Mouse (Mus musculus) forebrain, embryonic 14.5 days (tissue): ENCODE data around the gene St6galnac6. TPM values are rescaled to one million over a fixed set of nuclear protein-coding genes. Genes with fewer than 3 reads are reported as not detected.

ENCODE experiments used
- ATAC-seq: fragments of 200-750 bp; cut with Nextera tagmentation; 2 replicates; pipeline ENCODE4 v1.8.0; 2017; ENCODE audit warnings: mild to moderate bottlenecking, moderate library complexity
- DNase-seq: peaks from one replicate; pipeline ENCODE4 v3.0.0-alpha.2; 2015; ENCODE audit warnings: low spot score
- H3K27ac ChIP-seq: fragments of 300-500 bp; sonication (generic); 2 replicates; pipeline ENCODE4 v1.5.1; 2014; ENCODE audit warnings: low read depth, mild to moderate bottlenecking, control low read depth, low read length, moderate library complexity
- H3K27me3 ChIP-seq: fragments of 300-500 bp; sonication (generic); replicated peaks from 2 replicates; pipeline ENCODE4 v1.6.1; 2014; ENCODE audit warnings: low read length, control low read depth, mixed read lengths; ENCODE audit not compliant: control insufficient read depth, insufficient read depth
- H3K36me3 ChIP-seq: fragments of 300-500 bp; sonication (generic); 2 replicates; pipeline ENCODE4 v1.6.1; 2014; ENCODE audit warnings: low read length, control low read depth; ENCODE audit not compliant: control insufficient read depth, insufficient read depth
- H3K4me1 ChIP-seq: fragments of 300-500 bp; sonication (generic); 2 replicates; pipeline ENCODE4 v1.6.1; 2014; ENCODE audit warnings: antibody characterized with exemption, low read length, control low read depth; ENCODE audit not compliant: control insufficient read depth, insufficient read depth
- H3K4me2 ChIP-seq: fragments of 300-500 bp; sonication (generic); 2 replicates; pipeline ENCODE4 v1.6.1; 2014; ENCODE audit warnings: mild to moderate bottlenecking, control low read depth, low read length
- H3K4me3 ChIP-seq: fragments of 300-500 bp; sonication (generic); 2 replicates; pipeline ENCODE4 v1.5.1; 2014; ENCODE audit warnings: low read depth, low read length, control low read depth
- H3K9ac ChIP-seq: fragments of 300-500 bp; sonication (generic); 2 replicates; pipeline ENCODE4 v1.6.1; 2014; ENCODE audit warnings: mild to moderate bottlenecking, low read length, control low read depth, moderate library complexity
- H3K9me3 ChIP-seq: fragments of 300-500 bp; sonication (generic); replicated peaks from 2 replicates; pipeline ENCODE4 v1.6.1; 2016; ENCODE audit warnings: low read length, control low read depth, mixed read lengths; ENCODE audit not compliant: control insufficient read depth
- WGBS: fragments of 180-500 bp; shearing (Covaris S2); extraction: QIAGEN DNeasy Blood & Tissue Kit; methylation state at CpG from one replicate; pipeline ENCODE4 v1.1.7; 2014; 5-methylcytosine and 5-hydroxymethylcytosine counted together
- microRNA counts: library from miRNA; unstranded; fragments of <30 nt; microRNA quantifications from one replicate; lab custom pipeline; 2016
- microRNA-seq: library from miRNA; unstranded; fragments of <30 nt; microRNA quantifications from one replicate; pipeline ENCODE4, GENCODE M21; 2016
- polyA plus RNA-seq: library from polyadenylated mRNA; unstranded; fragments of >200 nt; fragmentation: Nextera tagmentation; extraction: Ambion mirVana; gene quantifications from 2 replicates; pipeline ENCODE4 v1.2.1, GENCODE M21; 2014

St6galnac6 gene
- polyA plus RNA-seq, 1 experiment from 2014 or later = 5.7 TPM

- no peak for DNase-seq
Measured at GRCm38 (mm10) chr2:32661509-32662107, 62.1 kb downstream of the St6galnac6 start.

GRCm38 (mm10) chr2:32662291-32662690 lies 62.8 kb downstream of the St6galnac6 start:
- Histone ChIP-seq H3K27ac (no peak overlapping the region), H3K27me3 (no peaks in the 10 kb centered on the region), H3K4me2 (no peak overlapping the region), H3K4me3 (no peak overlapping the region), H3K36me3 (no peaks in the 10 kb centered on the region), H3K4me1 (no peaks in the 10 kb centered on the region), H3K9me3 (no peaks in the 10 kb centered on the region), H3K9ac (no peak overlapping the region)
- 48% methylated on average over 5 of the region's 5 CpGs for WGBS
- DNase-seq = no peak
- ATAC-seq = no peak

More at GRCm38 (mm10) chr2:32661509-32662107, 62.1 kb downstream of the St6galnac6 start:
- Histone ChIP-seq H3K36me3 (no peaks in the 10 kb centered on the region), H3K27ac (no peak overlapping the region), H3K4me2 (no peak overlapping the region), H3K9ac (no peak overlapping the region), H3K4me1 (no peaks in the 10 kb centered on the region), H3K9me3 (no peaks in the 10 kb centered on the region), H3K27me3 (no peaks in the 10 kb centered on the region), H3K4me3 (no peak overlapping the region)
- WGBS = 73% methylated on average over 7 of the region's 7 CpGs
- no peak for ATAC-seq

- H3K27ac ChIP-seq = no peak overlapping the region
- DNase-seq (no peak), ATAC-seq (no peak)
- 81% methylated on average over 8 of the region's 8 CpGs for WGBS
- no peaks in the 10 kb centered on the region for H3K4me1 ChIP-seq
- no peaks in the 10 kb centered on the region for H3K36me3 ChIP-seq
- no peak overlapping the region for H3K4me3 ChIP-seq
- H3K27me3 ChIP-seq = no peaks in the 10 kb centered on the region
- no peak overlapping the region for H3K4me2 ChIP-seq
- H3K9me3 ChIP-seq = no peaks in the 10 kb centered on the region
- H3K9ac ChIP-seq = no peak overlapping the region
Measured at GRCm38 (mm10) chr2:32665345-32665744, 65.8 kb downstream of the St6galnac6 start.

- DNase-seq (no peak), ATAC-seq (no peak)
- Histone ChIP-seq H3K4me2 (no peak overlapping the region), H3K9me3 (no peaks in the 10 kb centered on the region), H3K4me1 (no peaks in the 10 kb centered on the region), H3K27ac (no peak overlapping the region), H3K4me3 (no peak overlapping the region), H3K9ac (no peak overlapping the region), H3K27me3 (no peaks in the 10 kb centered on the region), H3K36me3 (no peaks in the 10 kb centered on the region)
- WGBS = 92% methylated on average over 6 of the region's 6 CpGs
Measured at GRCm38 (mm10) chr2:32665853-32666252, 66.3 kb downstream of the St6galnac6 start.

- no peaks in the 10 kb centered on the region for H3K36me3 ChIP-seq
- no peak overlapping the region for H3K9ac ChIP-seq
- H3K9me3 ChIP-seq = no peaks in the 10 kb centered on the region
- no peaks in the 10 kb centered on the region for H3K27me3 ChIP-seq
- H3K4me3 ChIP-seq = no peak overlapping the region
- WGBS = 25% methylated on average over 11 of the region's 11 CpGs
- peak overlapping the region; percentile 23; the same call in 1 of the 2 replicates for H3K27ac ChIP-seq
- DNase-seq (peak; percentile 19), ATAC-seq (no peak)
- no peak overlapping the region for H3K4me2 ChIP-seq
- no peaks in the 10 kb centered on the region for H3K4me1 ChIP-seq
Measured at GRCm38 (mm10) chr2:32667775-32668174, 68.3 kb downstream of the St6galnac6 start.

GRCm38 (mm10) chr2:32668176-32668575 lies 68.7 kb downstream of the St6galnac6 start:
- H3K9me3 ChIP-seq = no peaks in the 10 kb centered on the region
- no peaks in the 10 kb centered on the region for H3K36me3 ChIP-seq
- H3K9ac ChIP-seq = no peak overlapping the region
- 0 out of 2 replicates have a peak overlapping the region, but pooled peaks have one; percentile 23 for H3K27ac ChIP-seq
- H3K27me3 ChIP-seq = no peaks in the 10 kb centered on the region
- no peak for ATAC-seq
- no peak overlapping the region for H3K4me2 ChIP-seq
- WGBS = 65% methylated on average over 7 of the region's 7 CpGs
- no peak overlapping the region for H3K4me3 ChIP-seq
- DNase-seq = no peak
- no peaks in the 10 kb centered on the region for H3K4me1 ChIP-seq

- no peaks in the 10 kb centered on the region for H3K27me3 ChIP-seq
- 83% methylated on average over 3 of the region's 3 CpGs for WGBS
- DNase-seq (no peak), ATAC-seq (no peak)
- no peaks in the 10 kb centered on the region for H3K9me3 ChIP-seq
- no peaks in the 10 kb centered on the region for H3K4me1 ChIP-seq
- H3K4me3 ChIP-seq = no peak overlapping the region
- no peak overlapping the region for H3K9ac ChIP-seq
- H3K27ac ChIP-seq = no peak overlapping the region
- H3K4me2 ChIP-seq = no peak overlapping the region
- H3K36me3 ChIP-seq = no peaks in the 10 kb centered on the region
Measured at GRCm38 (mm10) chr2:32669876-32670275, 70.4 kb downstream of the St6galnac6 start.

MicroRNA genes within 50 kb of the gene (microRNA counts, 519-probe panel; counts per million panel counts)
- not detected for microRNA mmu-miR-1954 (lab: Ali Mortazavi, UCI)

Small RNA genes within 50 kb of the gene (microRNA-seq; reads per million reads assigned to microRNA genes)
- gene Mir1954 = not detected

Other genes starting within 250 kb of the St6galnac6 start
- gene Ciz1, start 247.4 kb upstream of the St6galnac6 start, polyA plus RNA-seq = 37.3 and 48.0 TPM in 2 replicates
- gene Dnm1, start 246.4 kb upstream of the St6galnac6 start, polyA plus RNA-seq = 28.2 and 42.8 TPM in 2 replicates
- 86.9 and 98.4 TPM in 2 replicates for gene 1110008P14Rik, start 217.8 kb upstream of the St6galnac6 start, polyA plus RNA-seq
- 0.25 and 0.32 TPM in 2 replicates for gene Lcn2, start 211.5 kb upstream of the St6galnac6 start, polyA plus RNA-seq
- gene Ptges2, start 203.8 kb upstream of the St6galnac6 start, polyA plus RNA-seq = 42.2 and 44.8 TPM in 2 replicates
- 5.3 and 5.4 TPM in 2 replicates for gene Naif1, start 149.3 kb upstream of the St6galnac6 start, polyA plus RNA-seq
- 30.4 and 34.2 TPM in 2 replicates for gene Slc25a25, start 148.3 kb upstream of the St6galnac6 start, polyA plus RNA-seq
- 4.4 and 5.2 TPM in 2 replicates for gene Fam102a, start 64.4 kb upstream of the St6galnac6 start, polyA plus RNA-seq
- 143 and 152 TPM in 2 replicates for gene Dpm2, start 28.9 kb upstream of the St6galnac6 start, polyA plus RNA-seq
- gene Pip5kl1, start 24.9 kb upstream of the St6galnac6 start, polyA plus RNA-seq = 4.7 TPM in 2 replicates
- gene 9430097D07Rik, start 24.0 kb upstream of the St6galnac6 start, polyA plus RNA-seq = 0.30 and 0.61 TPM in 2 replicates
- 18.7 and 21.4 TPM in 2 replicates for gene St6galnac4, start 12.6 kb upstream of the St6galnac6 start, polyA plus RNA-seq
- 60.3 and 65.9 TPM in 2 replicates for gene Ak1, start 22.0 kb downstream of the St6galnac6 start, polyA plus RNA-seq
- gene Eng, start 46.9 kb downstream of the St6galnac6 start, polyA plus RNA-seq = 15.0 and 23.1 TPM in 2 replicates
- gene Fpgs, start 104.4 kb downstream of the St6galnac6 start, polyA plus RNA-seq = 10.9 and 14.3 TPM in 2 replicates
- gene Cdk9, start 113.4 kb downstream of the St6galnac6 start, polyA plus RNA-seq = 72.9 and 75.1 TPM in 2 replicates
- 25.8 and 37.4 TPM in 2 replicates for gene Sh2d3c, start 121.3 kb downstream of the St6galnac6 start, polyA plus RNA-seq
- gene 6330409D20Rik, start 141.3 kb downstream of the St6galnac6 start, polyA plus RNA-seq = 3.2 and 3.4 TPM in 2 replicates
- 67.9 and 71.2 TPM in 2 replicates for gene Tor2a, start 157.5 kb downstream of the St6galnac6 start, polyA plus RNA-seq
- gene Ttc16, start 175.9 kb downstream of the St6galnac6 start, polyA plus RNA-seq = 0.27 and 0.80 TPM in 2 replicates
- gene Ptrh1, start 176.1 kb downstream of the St6galnac6 start, polyA plus RNA-seq = 4.7 and 5.1 TPM in 2 replicates
- gene Cfap157, start 184.7 kb downstream of the St6galnac6 start, polyA plus RNA-seq = 0.17 and 0.30 TPM in 2 replicates
- 127 and 174 TPM in 2 replicates for gene Stxbp1, start 247.5 kb downstream of the St6galnac6 start, polyA plus RNA-seq